Mouse (Mus musculus): ENCODE measurements at regions not wholly inside any gene's neighbourhood (a gene's known extent, or its start where the extent isn't known, plus 50 kb on each side); places are given as distances from the start of the nearest gene placed in this dataset.

DNA sequence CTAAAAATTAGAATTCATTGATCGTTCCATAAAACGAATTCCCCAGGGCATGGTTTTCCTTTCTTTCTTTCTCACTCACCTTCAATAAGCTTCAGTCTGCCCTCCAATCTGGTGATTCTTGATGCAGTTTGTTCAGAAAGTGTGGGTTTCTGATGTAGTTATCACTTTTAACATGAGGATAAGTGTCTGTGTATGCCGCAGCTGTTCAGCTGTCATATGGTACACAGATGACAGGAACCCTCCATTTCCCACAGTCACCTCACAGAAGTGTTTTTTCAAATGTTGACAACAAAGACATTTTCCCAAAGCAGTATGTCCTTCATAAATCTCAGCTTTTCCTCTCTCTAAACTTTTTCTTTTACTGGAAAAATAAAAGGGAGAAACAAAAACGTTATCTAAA lies 2177.0 kb downstream of the 9330182O14Rik start:
- no peaks in the 10 kb centered on the region for H3K9me3 ChIP-seq (ENCODE audit: control insufficient read depth, low read length)
- H3K27ac ChIP-seq = no peak overlapping the region
- H3K9ac ChIP-seq = no peak overlapping the region
- DNase-seq (ENCODE audit: low spot score) (no peak), ATAC-seq (ENCODE audit: low FRiP score) (no peak)
- no peak overlapping the region for H3K4me2 ChIP-seq (replicated peaks)
- H3K27me3 ChIP-seq (ENCODE audit: control insufficient read depth, insufficient read depth, low read length) = no peaks in the 10 kb centered on the region
- H3K4me3 ChIP-seq (replicated peaks; ENCODE audit: low read length) = no peak overlapping the region
- WGBS = 72% methylated on average over 4 of the region's 4 CpGs
- no peaks in the 10 kb centered on the region for H3K36me3 ChIP-seq (replicated peaks; ENCODE audit: control insufficient read depth, insufficient read depth)
- no peaks in the 10 kb centered on the region for H3K4me1 ChIP-seq (replicated peaks; ENCODE audit: control insufficient read depth, insufficient read depth, low read length)

DNA sequence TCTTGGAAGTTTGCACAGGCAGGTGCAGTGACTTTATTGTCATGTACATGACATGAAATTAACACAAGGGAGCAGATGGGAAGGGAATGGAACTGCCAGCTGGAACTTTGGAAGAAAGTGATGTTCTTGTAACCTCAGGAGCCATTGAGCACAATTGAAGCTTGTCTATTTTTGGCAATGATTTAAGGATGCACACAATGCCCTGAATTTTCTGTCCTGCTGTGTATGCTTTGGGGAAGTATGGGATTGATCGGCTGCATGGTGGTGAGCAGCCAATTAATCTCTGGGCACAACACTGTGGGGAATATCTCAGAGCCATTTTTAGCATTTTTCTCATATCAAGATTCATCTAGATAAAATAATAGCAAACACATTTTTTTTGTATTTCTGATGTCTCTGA lies 2186.2 kb downstream of the 9330182O14Rik start:
- WGBS = 66% methylated on average over 1 of the region's 1 CpGs
- Histone ChIP-seq H3K27ac (no peak overlapping the region), H3K4me1 (replicated peaks; ENCODE audit: control insufficient read depth, insufficient read depth, low read length) (no peaks in the 10 kb centered on the region), H3K9me3 (ENCODE audit: control insufficient read depth, low read length) (no peaks in the 10 kb centered on the region), H3K36me3 (replicated peaks; ENCODE audit: control insufficient read depth, insufficient read depth) (no peaks in the 10 kb centered on the region), H3K9ac (no peak overlapping the region), H3K27me3 (ENCODE audit: control insufficient read depth, insufficient read depth, low read length) (no peaks in the 10 kb centered on the region), H3K4me3 (replicated peaks; ENCODE audit: low read length) (no peak overlapping the region), H3K4me2 (replicated peaks) (no peak overlapping the region)
- ATAC-seq (ENCODE audit: low FRiP score) = 0 out of 2 replicates have a peak, but pooled peaks have one; percentile 46
- DNase-seq (ENCODE audit: low spot score) = no peak

GRCm38 (mm10) chr15:42322940-42323339 lies 2188.8 kb downstream of the 9330182O14Rik start:
- no peak for DNase-seq (ENCODE audit: low spot score)
- H3K27ac ChIP-seq = no peak overlapping the region
- WGBS = 82% methylated on average over 1 of the region's 1 CpGs

GRCm38 (mm10) chr15:42325221-42325620 lies 2191.1 kb downstream of the 9330182O14Rik start:
- ATAC-seq (ENCODE audit: low FRiP score) (peak; percentile 67; the same call in 1 of the 2 replicates), DNase-seq (ENCODE audit: low spot score) (peak; percentile 68)
- Histone ChIP-seq H3K9me3 (ENCODE audit: control insufficient read depth, low read length) (no peaks in the 10 kb centered on the region), H3K4me2 (replicated peaks) (no peak overlapping the region), H3K27me3 (ENCODE audit: control insufficient read depth, insufficient read depth, low read length) (no peaks in the 10 kb centered on the region), H3K4me1 (replicated peaks; ENCODE audit: control insufficient read depth, insufficient read depth, low read length) (no peaks in the 10 kb centered on the region), H3K4me3 (replicated peaks; ENCODE audit: low read length) (no peak overlapping the region), H3K27ac (no peak overlapping the region), H3K9ac (no peak overlapping the region), H3K36me3 (replicated peaks; ENCODE audit: control insufficient read depth, insufficient read depth) (no peaks in the 10 kb centered on the region)
- WGBS = 48% methylated on average over 4 of the region's 4 CpGs

More at GRCm38 (mm10) chr15:42322940-42323339, 2188.8 kb downstream of the 9330182O14Rik start:
- Histone ChIP-seq H3K4me1 (replicated peaks; ENCODE audit: control insufficient read depth, insufficient read depth, low read length) (no peaks in the 10 kb centered on the region), H3K4me2 (replicated peaks) (no peak overlapping the region), H3K36me3 (replicated peaks; ENCODE audit: control insufficient read depth, insufficient read depth) (no peaks in the 10 kb centered on the region), H3K9me3 (ENCODE audit: control insufficient read depth, low read length) (no peaks in the 10 kb centered on the region), H3K27me3 (ENCODE audit: control insufficient read depth, insufficient read depth, low read length) (no peaks in the 10 kb centered on the region), H3K9ac (no peak overlapping the region), H3K4me3 (replicated peaks; ENCODE audit: low read length) (no peak overlapping the region)
- no peak for ATAC-seq (ENCODE audit: low FRiP score)

- DNase-seq (ENCODE audit: low spot score) = no peak
Measured at GRCm38 (mm10) chr15:42328535-42328934, 2194.4 kb downstream of the 9330182O14Rik start.

DNA sequence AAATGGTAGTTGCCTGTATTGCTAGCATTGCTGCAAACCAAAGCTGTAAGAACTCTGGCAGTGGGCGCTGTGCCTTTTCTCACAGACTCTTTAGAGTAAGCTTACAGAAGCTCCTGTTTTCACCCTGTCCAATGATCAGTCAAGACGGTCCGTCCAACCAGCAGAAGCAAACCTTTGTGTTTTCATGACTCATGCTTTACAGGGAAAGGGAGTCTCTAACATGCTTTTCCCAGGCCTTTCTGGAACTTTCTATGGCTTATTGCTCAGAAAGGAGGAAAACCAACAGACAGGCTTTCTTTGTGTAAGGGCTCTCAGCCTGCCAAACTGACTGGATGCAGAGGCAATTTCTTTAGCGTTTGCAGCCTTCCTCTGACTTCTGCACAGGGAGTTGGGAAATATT lies 2195.6 kb downstream of the 9330182O14Rik start:
- Histone ChIP-seq H3K4me1 (replicated peaks; ENCODE audit: control insufficient read depth, insufficient read depth, low read length) (no peaks in the 10 kb centered on the region), H3K9me3 (ENCODE audit: control insufficient read depth, low read length) (no peaks in the 10 kb centered on the region), H3K9ac (no peak overlapping the region), H3K4me3 (replicated peaks; ENCODE audit: low read length) (no peak overlapping the region), H3K27me3 (ENCODE audit: control insufficient read depth, insufficient read depth, low read length) (no peaks in the 10 kb centered on the region), H3K4me2 (replicated peaks) (no peak overlapping the region), H3K36me3 (replicated peaks; ENCODE audit: control insufficient read depth, insufficient read depth) (no peaks in the 10 kb centered on the region), H3K27ac (no peak overlapping the region)
- 73% methylated on average over 4 of the region's 4 CpGs for WGBS
- ATAC-seq (ENCODE audit: low FRiP score) = no peak
- DNase-seq (ENCODE audit: low spot score) = no peak

More at GRCm38 (mm10) chr15:42328535-42328934, 2194.4 kb downstream of the 9330182O14Rik start:
- Histone ChIP-seq H3K27ac (no peak overlapping the region), H3K4me2 (replicated peaks) (no peak overlapping the region), H3K27me3 (ENCODE audit: control insufficient read depth, insufficient read depth, low read length) (no peaks in the 10 kb centered on the region), H3K36me3 (replicated peaks; ENCODE audit: control insufficient read depth, insufficient read depth) (no peaks in the 10 kb centered on the region), H3K4me1 (replicated peaks; ENCODE audit: control insufficient read depth, insufficient read depth, low read length) (no peaks in the 10 kb centered on the region), H3K9ac (no peak overlapping the region), H3K4me3 (replicated peaks; ENCODE audit: low read length) (no peak overlapping the region), H3K9me3 (ENCODE audit: control insufficient read depth, low read length) (no peaks in the 10 kb centered on the region)
- 83% methylated on average over 6 of the region's 6 CpGs for WGBS
- ATAC-seq (ENCODE audit: low FRiP score) = no peak

DNA sequence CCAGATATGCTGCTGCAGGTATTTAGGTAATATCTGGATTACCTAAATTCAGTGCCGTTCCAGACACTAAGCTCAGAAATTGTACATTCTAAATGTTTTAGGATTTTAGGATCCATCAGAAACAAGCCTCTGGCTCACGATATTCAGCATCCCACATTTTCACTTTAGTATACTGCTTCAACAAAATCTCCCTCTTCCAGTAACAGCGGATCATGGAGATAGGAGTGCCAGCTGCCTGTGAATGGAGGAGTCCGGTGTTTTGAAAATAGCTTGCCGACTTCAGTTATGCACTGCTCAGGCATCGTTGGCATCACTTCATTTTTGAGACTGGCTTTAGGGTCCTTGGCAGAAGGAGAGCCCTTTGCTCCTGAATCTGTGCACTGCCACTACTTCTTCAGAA lies 2199.5 kb downstream of the 9330182O14Rik start:
- Histone ChIP-seq H3K9ac (no peak overlapping the region), H3K27ac (no peak overlapping the region), H3K36me3 (replicated peaks; ENCODE audit: control insufficient read depth, insufficient read depth) (no peaks in the 10 kb centered on the region), H3K9me3 (ENCODE audit: control insufficient read depth, low read length) (no peaks in the 10 kb centered on the region), H3K4me2 (replicated peaks) (no peak overlapping the region), H3K27me3 (ENCODE audit: control insufficient read depth, insufficient read depth, low read length) (no peaks in the 10 kb centered on the region), H3K4me1 (replicated peaks; ENCODE audit: control insufficient read depth, insufficient read depth, low read length) (no peaks in the 10 kb centered on the region), H3K4me3 (replicated peaks; ENCODE audit: low read length) (no peak overlapping the region)
- ATAC-seq (ENCODE audit: low FRiP score) = no peak
- no peak for DNase-seq (ENCODE audit: low spot score)
- WGBS = 93% methylated on average over 6 of the region's 6 CpGs

DNA sequence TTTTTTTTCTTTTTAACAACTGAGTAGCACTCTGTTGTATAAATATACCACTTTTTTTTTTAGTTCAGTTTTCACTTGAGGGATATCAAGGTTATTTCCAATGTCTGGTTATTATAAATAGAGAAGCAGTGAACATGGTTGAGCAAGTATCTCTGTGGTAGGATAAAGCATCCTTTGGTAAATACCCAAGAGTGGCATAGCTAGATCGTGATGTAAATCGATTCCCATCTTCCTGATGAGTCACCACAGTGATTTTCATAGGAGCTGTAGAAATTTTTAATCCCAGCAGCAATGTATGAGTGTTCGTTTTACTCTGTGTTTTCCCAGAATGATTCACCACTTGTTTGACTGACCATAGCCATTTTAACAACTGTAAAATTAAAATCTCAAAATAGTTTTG lies 2212.0 kb downstream of the 9330182O14Rik start:
- no peaks in the 10 kb centered on the region for H3K27me3 ChIP-seq (ENCODE audit: control insufficient read depth, insufficient read depth, low read length)
- no peak for DNase-seq (ENCODE audit: low spot score)
- H3K27ac ChIP-seq = no peak overlapping the region
- no peaks in the 10 kb centered on the region for H3K4me1 ChIP-seq (replicated peaks; ENCODE audit: control insufficient read depth, insufficient read depth, low read length)
- H3K4me3 ChIP-seq (replicated peaks; ENCODE audit: low read length) = no peak overlapping the region
- 87% methylated on average over 3 of the region's 3 CpGs for WGBS
- peaks cover under 1% of the 10 kb centered on the region; the same call in 1 of the 2 replicates for H3K9me3 ChIP-seq (ENCODE audit: control insufficient read depth, low read length)
- H3K9ac ChIP-seq = no peak overlapping the region
- no peaks in the 10 kb centered on the region for H3K36me3 ChIP-seq (replicated peaks; ENCODE audit: control insufficient read depth, insufficient read depth)
- no peak for ATAC-seq (ENCODE audit: low FRiP score)
- no peak overlapping the region for H3K4me2 ChIP-seq (replicated peaks)

- Histone ChIP-seq H3K27me3 (ENCODE audit: control insufficient read depth, insufficient read depth, low read length) (no peaks in the 10 kb centered on the region), H3K27ac (no peak overlapping the region), H3K4me2 (replicated peaks) (no peak overlapping the region), H3K4me3 (replicated peaks; ENCODE audit: low read length) (no peak overlapping the region), H3K4me1 (replicated peaks; ENCODE audit: control insufficient read depth, insufficient read depth, low read length) (no peaks in the 10 kb centered on the region), H3K36me3 (replicated peaks; ENCODE audit: control insufficient read depth, insufficient read depth) (no peaks in the 10 kb centered on the region), H3K9me3 (ENCODE audit: control insufficient read depth, low read length) (no peaks in the 10 kb centered on the region), H3K9ac (no peak overlapping the region)
- DNase-seq (ENCODE audit: low spot score) = no peak
- ATAC-seq (ENCODE audit: low FRiP score) = no peak
Measured at GRCm38 (mm10) chr15:42361871-42362270, 2227.7 kb downstream of the 9330182O14Rik start.

DNA sequence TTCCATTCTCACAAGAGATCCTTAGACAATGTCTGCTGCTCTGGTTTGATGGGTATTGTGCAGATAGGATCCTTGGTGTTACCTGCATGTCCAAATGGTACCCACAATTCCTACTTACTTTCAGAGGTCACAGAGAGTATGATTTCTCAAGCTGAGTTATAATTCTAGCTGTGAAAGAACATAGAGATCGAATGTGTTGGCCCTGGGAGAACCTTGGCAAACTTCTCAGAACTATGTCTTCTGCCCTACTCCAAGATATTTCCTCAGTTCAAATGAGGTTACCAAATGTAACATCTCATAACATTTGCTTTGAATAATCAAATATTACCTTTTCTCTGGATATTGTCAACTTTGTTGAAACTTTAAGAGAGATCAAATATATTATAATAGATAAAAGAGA lies 2230.8 kb downstream of the 9330182O14Rik start:
- DNase-seq (ENCODE audit: low spot score) = no peak
- no peak for ATAC-seq (ENCODE audit: low FRiP score)
- H3K4me2 ChIP-seq (replicated peaks) = no peak overlapping the region
- no peak overlapping the region for H3K4me3 ChIP-seq (replicated peaks; ENCODE audit: low read length)
- WGBS = 97% methylated on average over 1 of the region's 1 CpGs
- H3K36me3 ChIP-seq (replicated peaks; ENCODE audit: control insufficient read depth, insufficient read depth) = no peaks in the 10 kb centered on the region
- no peaks in the 10 kb centered on the region for H3K4me1 ChIP-seq (replicated peaks; ENCODE audit: control insufficient read depth, insufficient read depth, low read length)
- no peak overlapping the region for H3K9ac ChIP-seq
- H3K27me3 ChIP-seq (ENCODE audit: control insufficient read depth, insufficient read depth, low read length) = no peaks in the 10 kb centered on the region
- H3K9me3 ChIP-seq (ENCODE audit: control insufficient read depth, low read length) = no peaks in the 10 kb centered on the region
- H3K27ac ChIP-seq = no peak overlapping the region

Data from hindbrain, embryonic 14.5 days (tissue).